Mouse (Mus musculus) CD4-positive, CD25-positive, alpha-beta regulatory T cell, adult 2 months (primary cell): ENCODE data around the gene Il1rapl2.
A peak's percentile ranks its signal among the peaks of the same experiment; 100 is the strongest.

Experiments used
- DNase-seq: peaks from one replicate; pipeline ENCODE4 v3.0.0-alpha.2; 2012; ENCODE audit warnings: low read depth, low spot score

Gene Il1rapl2

GRCm38 (mm10) chrX:137570321-137571195 lies at the start of gene Il1rapl2:
Gene Il1rapl2 (plus strand): TSS chrX:137570608.
- DNase-seq: no peak

DNA sequence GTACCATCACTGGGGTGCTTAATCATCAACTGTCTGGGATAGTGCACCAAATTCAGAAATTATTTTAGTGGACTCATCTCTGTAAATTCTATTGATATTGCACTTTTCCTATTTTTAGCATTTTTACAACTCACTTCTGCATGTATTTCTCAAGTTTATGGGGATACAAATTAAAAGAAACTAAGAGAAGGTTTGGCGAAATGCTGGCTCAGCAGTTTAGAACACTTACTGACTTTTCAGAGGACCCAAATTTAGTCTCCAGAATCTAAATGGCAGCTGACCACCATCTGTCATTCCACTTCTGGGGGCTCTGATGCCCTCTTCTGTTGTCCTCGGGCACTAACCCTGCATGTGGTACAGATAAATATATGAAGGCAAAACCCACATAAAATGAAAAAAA lies 22.1 kb upstream of the Il1rapl2 start:
- DNase-seq: no peak

GRCm38 (mm10) chrX:137569472-137570188 lies 778 bp upstream of the Il1rapl2 start:
- DNase-seq: no peak

- no peak for DNase-seq
These were observed 12.2 kb downstream of the Il1rapl2 start for GRCm38 (mm10) chrX:137582656-137583055.

- no peak for DNase-seq
These were observed 50.3 kb downstream of the Il1rapl2 start for GRCm38 (mm10) chrX:137620697-137621096.

GRCm38 (mm10) chrX:137667011-137667410 lies 96.6 kb downstream of the Il1rapl2 start:
- peak; percentile 0 for DNase-seq

DNA sequence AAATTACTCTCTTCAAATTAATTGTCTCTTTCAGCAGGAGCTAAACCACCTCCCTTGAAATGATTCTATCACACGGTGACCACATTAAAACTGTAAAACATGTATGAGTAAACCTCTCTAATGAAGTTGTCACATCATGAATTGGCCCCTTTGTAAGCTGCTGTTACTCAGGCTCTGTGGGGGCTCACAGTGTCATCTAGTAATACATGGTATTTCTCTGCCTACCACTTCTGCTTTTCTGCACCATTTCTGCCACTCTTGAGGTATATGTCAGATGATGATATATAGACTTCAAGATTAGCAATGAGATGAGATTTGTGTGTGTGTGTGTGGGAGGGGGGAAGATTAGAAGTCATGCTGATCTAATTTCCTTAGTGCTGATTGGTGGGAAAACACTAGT lies 117.6 kb downstream of the Il1rapl2 start:
- DNase-seq: no peak

DNA sequence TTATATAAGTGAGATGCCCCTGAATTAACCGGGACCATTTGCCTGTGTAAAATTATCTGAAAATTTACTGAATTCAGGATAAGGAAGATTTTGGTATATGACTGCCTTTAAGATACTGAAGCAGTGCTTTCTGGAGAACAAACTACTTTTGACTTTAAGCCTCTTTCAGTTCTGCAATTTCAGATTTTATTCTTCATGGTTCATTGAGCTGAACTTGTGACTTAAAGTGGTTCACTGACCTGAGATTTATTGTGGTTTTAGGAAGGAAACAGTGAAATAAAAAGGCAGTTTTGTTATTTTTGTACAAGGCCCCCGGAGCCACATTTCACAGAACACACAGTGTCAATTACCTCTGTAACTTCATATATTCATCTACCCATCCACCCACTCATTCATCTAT lies 129.6 kb downstream of the Il1rapl2 start:
- DNase-seq: no peak

GRCm38 (mm10) chrX:137755537-137755936 lies 185.1 kb downstream of the Il1rapl2 start:
- no peak for DNase-seq

- no peak for DNase-seq
These were observed 235.2 kb downstream of the Il1rapl2 start for GRCm38 (mm10) chrX:137805484-137806200.

- no peak for DNase-seq
These were observed 236.1 kb downstream of the Il1rapl2 start for GRCm38 (mm10) chrX:137806231-137807114.

DNA sequence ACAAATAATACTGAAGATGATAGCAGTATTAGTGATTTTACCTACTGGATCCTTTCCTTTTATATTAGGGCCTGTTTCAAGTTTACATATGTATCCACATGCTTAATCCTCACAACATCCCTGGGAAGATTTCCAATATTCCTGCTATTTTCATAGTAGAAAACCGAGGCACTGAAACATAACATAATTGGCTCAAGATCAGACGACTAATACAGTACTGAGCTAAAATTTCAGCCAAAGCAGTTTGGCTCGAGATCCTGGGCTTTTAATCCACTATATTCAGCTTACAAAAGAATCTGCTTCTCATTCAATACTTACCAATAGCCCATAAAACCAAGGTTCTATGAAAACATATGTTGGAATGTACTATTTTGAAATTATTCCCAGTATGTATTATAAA lies 239.1 kb downstream of the Il1rapl2 start:
- DNase-seq: no peak

DNA sequence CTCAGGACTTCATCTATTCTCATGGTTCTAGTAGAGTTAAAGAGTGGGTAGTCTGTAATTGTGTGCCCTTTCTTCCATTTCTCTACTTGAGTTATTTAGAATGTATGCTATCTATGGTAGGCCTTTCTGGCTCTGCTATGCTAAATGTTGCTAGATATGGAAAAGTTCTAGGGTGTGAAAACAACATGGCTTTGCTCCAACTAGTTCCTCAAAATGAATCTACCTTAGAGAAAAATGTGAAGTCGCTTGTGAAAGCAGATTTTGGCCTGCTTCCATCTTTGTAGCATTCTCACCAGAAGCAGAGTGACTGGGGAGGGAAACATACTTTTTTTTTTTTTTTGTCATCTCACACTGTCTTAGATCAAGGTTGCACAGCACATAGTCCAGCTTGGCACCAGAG lies 241.7 kb downstream of the Il1rapl2 start:
- no peak for DNase-seq

- no peak for DNase-seq
These were observed 278.5 kb downstream of the Il1rapl2 start for GRCm38 (mm10) chrX:137848936-137849335.

DNA sequence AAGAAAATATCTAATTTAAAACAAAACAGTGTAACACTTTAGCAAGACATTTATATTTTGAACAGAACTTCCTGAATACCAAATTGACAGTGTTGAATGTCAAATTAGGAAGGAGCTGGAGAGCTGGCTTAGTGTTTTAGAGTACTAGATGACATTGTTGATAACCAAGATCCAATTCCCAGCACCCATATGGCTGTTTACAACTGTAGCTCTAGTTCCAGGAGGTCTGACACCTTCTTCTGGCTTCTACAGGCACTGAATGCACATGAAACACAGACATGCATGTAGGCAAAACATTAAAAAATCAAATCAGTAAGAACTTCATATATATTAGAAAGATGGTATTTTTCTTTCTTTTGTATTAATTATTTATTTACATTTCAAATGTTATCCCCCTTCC lies 353.1 kb downstream of the Il1rapl2 start:
- DNase-seq: no peak

- DNase-seq: no peak
These were observed 356.4 kb downstream of the Il1rapl2 start for GRCm38 (mm10) chrX:137926835-137927234.

GRCm38 (mm10) chrX:137947741-137948140 lies 377.3 kb downstream of the Il1rapl2 start:
- DNase-seq: no peak

- DNase-seq: no peak
These were observed 400.9 kb downstream of the Il1rapl2 start for GRCm38 (mm10) chrX:137971306-137971705.

DNA sequence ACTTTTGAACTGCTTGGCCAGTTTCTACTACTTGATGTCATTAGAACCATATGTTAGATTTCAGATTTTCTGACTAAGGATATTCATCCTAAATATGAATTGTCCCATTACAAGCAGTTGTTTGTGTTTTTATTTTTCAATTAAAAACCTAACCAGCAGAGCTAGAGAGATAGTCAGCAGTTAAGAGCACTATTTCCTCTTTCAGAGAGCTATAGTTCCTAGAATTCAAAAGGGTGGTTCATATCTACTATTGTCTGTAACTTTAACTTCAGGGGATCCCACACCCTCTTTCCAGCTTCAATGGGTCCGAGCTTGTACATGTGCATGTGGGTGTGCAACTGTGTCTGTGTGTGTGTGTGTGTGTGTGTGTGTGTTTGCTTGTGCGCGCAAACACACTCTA lies 472.7 kb downstream of the Il1rapl2 start:
- DNase-seq: no peak

DNA sequence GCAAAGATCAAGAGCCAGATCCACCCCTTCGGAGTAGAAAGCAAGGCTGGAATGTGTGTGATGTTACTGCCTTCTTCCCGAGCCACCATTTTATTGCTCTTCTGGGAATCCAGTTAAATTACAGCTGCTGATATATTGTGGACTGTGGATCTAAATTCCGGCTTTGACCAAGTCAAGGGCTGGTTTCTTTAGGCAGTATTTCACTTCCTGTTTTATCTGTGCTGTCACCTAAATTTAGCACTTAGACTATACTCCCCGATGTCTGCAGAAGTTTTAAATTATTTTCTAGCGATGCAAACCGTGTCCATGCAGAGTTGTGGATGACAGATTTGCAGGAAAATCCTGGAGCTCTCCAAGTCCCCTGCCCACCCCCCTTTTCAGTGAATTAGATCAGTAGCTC lies 533.5 kb downstream of the Il1rapl2 start:
- DNase-seq: no peak

- DNase-seq: no peak
These were observed 534.3 kb downstream of the Il1rapl2 start for GRCm38 (mm10) chrX:138104668-138105067.
